Mouse (Mus musculus) urinary bladder, postnatal 36 days (tissue): Measurements from ENCODE around the gene Ncaph2.
A peak's percentile ranks its signal among the peaks of the same experiment; 100 is the strongest.

Experiments
- DNase-seq, 2 experiments: peaks; one replicate each; pipeline ENCODE4 v3.0.0; 2022; ENCODE audit warnings: low spot score in 2 of 2, mixed read lengths in 1 of 2

Gene Ncaph2

DNA sequence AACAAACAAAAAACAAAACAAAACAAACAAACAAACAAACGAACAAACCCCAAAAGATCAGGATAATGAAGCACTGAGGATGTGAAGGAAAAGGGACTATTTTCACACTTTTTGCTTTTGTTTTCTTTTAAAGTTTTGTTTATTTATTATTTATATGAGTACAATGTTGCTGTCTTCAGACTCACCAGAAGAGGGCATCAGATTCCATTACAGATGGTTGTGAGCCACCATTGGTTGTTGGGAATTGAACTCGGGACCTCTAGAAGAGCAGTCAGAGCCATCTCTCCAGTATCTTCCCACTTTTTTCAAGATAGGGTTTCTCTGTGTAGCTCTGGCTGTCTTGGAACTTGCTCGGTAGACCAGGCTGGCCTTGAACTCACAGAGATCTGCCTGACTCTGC lies 12.2 kb upstream of the Ncaph2 start:
- DNase-seq = no peak

DNA sequence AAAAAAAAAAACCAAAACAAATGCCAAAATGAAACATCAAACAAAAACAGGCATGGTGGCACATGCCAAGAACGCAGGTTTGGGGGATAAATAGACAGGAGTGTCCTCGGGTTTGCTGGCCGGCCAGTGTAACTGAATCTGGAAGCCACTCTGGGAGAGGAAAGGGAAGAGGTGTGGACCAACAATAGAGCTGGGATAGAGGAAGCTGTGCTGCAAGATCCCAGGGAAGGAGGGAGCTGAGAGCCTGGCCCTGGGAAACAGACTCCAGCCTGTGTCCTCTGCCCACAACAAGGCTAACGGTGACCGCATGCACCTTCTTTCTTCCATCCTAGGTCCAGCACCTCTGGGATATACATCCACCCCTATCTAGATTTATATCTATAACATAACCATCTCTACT lies 5.1 kb upstream of the Ncaph2 start:
- DNase-seq = no peak

- no peak for DNase-seq
Observed at GRCm38 (mm10) chr15:89351302-89351701, 4.2 kb upstream of the Ncaph2 start.

GRCm38 (mm10) chr15:89352054-89352453 lies 3.5 kb upstream of the Ncaph2 start:
- no peak for DNase-seq

DNA sequence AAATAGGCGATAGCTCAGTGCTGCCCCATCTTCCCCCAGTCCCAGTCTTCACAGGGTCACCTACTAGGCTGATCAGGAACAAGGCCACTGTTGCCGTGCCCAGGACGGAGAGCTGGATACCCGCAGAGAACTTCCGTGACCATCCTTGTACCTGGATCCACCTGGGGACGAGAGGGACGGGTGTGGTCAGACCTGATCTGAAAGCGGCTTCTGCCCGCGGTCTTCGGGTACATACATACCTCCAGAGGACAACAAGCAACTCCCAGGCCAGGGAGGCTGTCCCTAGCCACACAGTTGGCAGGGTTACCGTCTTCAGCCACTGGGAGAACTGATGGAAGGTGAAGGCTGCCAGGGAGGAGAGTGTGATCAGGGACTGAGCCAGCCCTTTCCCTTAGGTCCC lies 2.7 kb upstream of the Ncaph2 start:
- DNase-seq = no peak

- no peak for DNase-seq
Observed at GRCm38 (mm10) chr15:89353837-89354236, 1.7 kb upstream of the Ncaph2 start.

DNA sequence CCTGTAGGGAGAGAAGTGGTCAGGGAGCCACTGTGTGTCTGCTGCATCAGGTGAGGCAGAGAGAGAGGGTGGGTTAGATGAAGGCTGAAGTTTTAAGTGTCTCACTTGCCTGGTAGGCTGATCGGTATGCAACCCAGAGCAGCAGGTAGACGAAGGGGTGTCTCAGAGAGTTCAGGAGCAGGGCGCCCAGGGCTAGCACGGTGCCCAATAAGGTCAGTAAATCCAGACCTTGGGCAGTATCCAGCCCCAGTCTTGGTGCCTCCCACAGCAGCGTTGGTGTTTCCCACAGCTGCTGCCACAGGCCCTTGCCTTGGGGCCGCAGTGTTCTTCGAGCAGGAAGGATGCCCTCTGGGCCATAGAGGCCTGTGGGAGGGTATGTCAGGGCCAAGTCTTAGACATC lies 1.1 kb upstream of the Ncaph2 start:
- DNase-seq = no peak

GRCm38 (mm10) chr15:89356372-89356771 lies 853 bp downstream of the Ncaph2 start:
- DNase-seq = peak; percentile 52 to 69

DNA sequence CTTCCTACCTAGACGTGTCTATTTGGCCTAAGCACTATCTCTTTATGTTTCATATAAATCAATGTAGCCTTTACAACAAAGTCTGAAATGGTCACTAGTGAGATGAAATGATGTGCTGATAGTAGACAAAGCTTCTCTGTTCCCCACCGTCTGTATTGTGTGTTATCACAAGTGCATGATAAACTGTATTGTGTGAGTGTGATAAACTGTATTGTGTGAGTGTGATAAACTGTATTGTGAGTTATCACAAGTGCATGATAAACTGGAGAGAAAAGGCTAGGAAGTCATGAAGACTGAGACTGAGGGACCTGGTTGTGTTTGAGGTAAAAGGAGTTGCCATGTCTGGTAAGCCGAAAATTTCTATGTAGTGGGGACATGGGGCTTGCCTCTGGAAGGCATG lies 3.3 kb downstream of the Ncaph2 start:
- DNase-seq = no peak

DNA sequence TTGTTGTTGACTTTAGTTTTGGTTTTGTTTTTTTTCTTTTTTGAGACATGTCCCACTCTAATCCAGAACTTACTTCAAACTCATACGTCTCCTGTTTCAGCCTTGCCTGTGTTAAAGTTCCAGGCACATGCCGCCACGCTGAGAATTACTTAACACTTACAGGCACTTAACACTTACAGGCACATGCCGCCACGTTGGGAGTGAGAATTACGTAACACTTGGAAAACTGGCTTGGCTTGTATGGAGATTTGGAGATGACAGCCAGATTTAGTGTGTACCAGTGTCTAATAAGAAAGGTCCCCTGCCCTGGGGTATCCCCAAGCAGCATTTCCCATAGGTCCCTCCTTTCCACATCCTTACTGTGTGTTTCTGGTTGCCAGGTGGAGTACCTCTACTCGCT lies 7.5 kb downstream of the Ncaph2 start:
- no peak for DNase-seq

GRCm38 (mm10) chr15:89365141-89365551 lies 9.6 kb downstream of the Ncaph2 start:
- DNase-seq = no peak

- no peak for DNase-seq
Observed at GRCm38 (mm10) chr15:89372068-89372467, 16.5 kb downstream of the Ncaph2 start.

- DNase-seq = no peak
Observed at GRCm38 (mm10) chr15:89372536-89372935, 17.0 kb downstream of the Ncaph2 start.

- peak; percentile 77 to 82 for DNase-seq
Observed at GRCm38 (mm10) chr15:89373027-89373761, 17.7 kb downstream of the Ncaph2 start.

DNA sequence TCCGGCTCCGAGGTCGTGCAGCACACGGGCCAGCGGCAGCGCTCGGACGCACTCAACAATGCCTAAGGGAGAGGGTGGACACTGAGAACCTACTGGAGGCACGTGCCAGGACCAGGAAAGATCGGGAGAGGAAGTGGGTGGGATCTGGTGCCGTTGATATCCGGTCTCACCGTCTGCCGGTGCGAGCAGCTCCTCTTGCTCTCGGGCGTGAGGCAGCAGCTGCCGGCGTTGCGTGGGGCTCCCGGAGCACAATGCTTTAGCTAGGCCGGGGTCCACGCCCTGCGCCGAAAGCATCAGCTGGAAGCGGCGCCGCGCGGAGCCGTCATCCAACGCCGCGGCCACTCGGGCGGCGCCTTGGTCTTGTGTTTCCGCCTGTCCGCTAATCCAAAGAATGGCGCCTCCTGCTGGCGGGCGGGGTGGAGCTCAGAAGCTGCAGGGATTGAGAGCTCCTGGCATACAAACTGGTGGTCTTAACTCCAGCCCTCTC lies 18.3 kb downstream of the Ncaph2 start, which contains the start of gene Sco2:
Gene Sco2, minus strand, starts transcription at position 85 of the 487 bp plus-strand sequence.
- peak; percentile 91 to 92 for DNase-seq

- DNase-seq = no peak
Observed at GRCm38 (mm10) chr15:89374340-89374739, 18.8 kb downstream of the Ncaph2 start.

DNA sequence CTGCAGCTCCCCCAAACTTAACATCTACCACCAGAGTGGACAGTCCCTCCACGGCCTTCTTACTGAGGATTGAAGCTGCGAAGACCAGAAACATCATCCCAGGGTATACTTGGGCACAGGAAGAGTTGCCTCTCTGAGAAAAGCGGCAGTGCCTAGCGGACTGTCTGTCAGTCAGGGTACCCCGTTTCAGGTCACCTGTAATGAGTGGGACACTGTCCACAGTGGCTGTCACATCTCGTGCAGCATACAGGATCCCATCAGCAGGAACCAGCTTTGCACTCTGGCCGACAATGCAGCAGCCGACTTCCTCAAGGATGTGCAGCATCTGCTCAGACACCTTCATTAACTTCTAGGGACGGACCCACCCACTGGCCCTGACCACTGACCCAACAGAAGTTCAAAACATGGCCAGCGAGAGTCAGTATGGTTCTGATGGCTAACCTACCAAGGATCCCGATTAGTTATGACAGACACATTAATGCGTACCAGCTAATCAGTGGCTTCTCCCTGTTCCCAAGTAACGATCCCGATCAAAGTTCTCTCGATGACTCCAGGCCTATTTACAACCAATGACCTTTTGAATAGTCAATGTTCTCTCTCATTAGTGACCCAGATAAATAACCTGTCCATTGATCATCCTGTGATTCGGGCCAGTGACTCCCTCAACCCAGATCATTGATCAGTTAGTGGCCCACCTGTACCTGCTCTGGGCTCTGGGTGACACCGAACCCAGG lies 19.4 kb downstream of the Ncaph2 start:
- no peak for DNase-seq

- no peak for DNase-seq
Observed at GRCm38 (mm10) chr15:89376040-89376439, 20.5 kb downstream of the Ncaph2 start.

GRCm38 (mm10) chr15:89376957-89377356 lies 21.4 kb downstream of the Ncaph2 start, which contains the start of gene Tymp:
Gene Tymp, minus strand, starts transcription at chr15:89377039.
- no peak for DNase-seq

DNA sequence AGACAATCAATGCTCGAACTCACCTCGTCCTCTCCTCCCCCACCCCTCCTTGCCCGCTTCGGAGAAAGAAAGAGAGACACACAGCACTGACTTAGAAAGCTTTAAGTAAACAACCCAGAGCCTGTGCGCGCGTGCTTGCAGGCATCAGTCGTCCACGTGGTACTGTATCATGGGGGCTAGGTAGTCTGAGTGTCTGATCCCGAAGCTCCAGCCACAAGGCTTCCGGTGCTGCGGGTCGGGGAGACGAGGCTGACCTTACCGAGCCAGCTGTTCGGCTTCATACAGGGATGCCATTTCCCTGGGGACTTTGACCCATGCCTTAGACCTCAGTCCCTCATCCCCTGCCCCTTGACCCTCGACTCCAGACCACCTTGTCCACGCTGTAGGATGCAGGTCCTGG lies 21.8 kb downstream of the Ncaph2 start:
- no peak for DNase-seq

GRCm38 (mm10) chr15:89377938-89378828 lies 22.7 kb downstream of the Ncaph2 start:
- DNase-seq = no peak

DNA sequence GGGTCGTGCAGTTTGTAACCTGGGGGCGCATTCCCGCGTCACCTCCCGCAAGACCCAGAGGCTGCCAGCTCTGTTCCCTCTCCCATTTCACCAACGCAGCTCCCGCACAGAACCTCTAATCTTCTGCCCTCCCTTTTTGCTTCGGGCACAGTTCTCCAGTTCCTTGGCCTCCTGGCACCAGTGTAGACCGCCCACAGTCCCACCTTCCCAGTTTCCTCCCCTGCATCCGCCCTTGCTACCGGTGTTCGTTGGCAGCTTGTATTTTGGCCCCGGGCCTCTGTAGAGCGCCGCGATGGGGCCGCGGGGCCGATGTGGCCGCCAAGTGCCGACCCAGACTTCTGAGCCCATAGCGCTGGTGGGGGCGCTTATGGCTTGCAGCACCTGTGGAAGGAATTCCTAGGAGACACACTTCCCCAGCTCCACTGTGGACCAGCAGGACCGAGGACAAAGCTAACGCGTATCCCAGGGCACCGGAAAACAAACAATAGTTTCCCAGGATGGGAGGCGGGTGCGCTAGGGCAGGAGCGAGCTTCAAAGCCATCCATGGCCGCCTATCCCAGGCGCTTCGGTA lies 23.4 kb downstream of the Ncaph2 start, which contains the start of gene Odf3b:
Gene Odf3b, minus strand, starts transcription at position 452 of the 571 bp plus-strand sequence.
- no peak for DNase-seq
